Mouse (Mus musculus) skeletal muscle tissue, postnatal 0 days (tissue): ENCODE data around the gene 2610528A11Rik. TPM values are rescaled to one million over a fixed set of nuclear protein-coding genes. Genes with fewer than 3 reads are reported as not detected.

Source experiments
- polyA plus RNA-seq: library from polyadenylated mRNA; unstranded; fragments of >200 nt; fragmentation: Nextera tagmentation; extraction: Ambion mirVana; gene quantifications from 2 replicates; pipeline ENCODE4 v1.2.1, GENCODE M21; 2015

The 2610528A11Rik gene
- polyA plus RNA-seq, result 0.60 and 0.66 TPM in 2 replicates

DNA sequence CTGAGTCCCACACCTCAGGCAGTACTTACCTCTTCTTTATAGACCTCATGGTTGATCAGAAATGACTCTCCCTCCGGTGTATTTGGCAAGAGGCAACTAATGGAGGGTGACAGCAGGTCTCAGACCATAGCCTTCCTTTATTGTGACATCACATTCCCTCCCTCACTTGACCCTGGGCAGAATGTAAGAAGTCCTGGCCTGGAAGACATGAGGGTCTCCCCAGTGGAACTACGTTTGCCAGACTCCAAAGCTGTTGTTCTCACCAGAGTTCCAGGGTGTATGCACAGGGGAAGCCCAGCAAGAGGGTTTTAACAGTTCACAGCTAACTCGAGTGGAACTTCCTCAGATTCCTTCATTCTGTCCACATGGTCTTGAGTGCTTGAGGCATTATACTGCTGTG is at the start of gene 2610528A11Rik:
2610528A11Rik (minus strand) TSS at position 101 of the 400 bp plus-strand sequence.

GRCm38 (mm10) chr14:37135127-37135593 is 21.3 kb upstream of the 2610528A11Rik start, which contains the start of gene Ghitm:
TSS of gene Ghitm (minus strand) at chr14:37135272.

DNA sequence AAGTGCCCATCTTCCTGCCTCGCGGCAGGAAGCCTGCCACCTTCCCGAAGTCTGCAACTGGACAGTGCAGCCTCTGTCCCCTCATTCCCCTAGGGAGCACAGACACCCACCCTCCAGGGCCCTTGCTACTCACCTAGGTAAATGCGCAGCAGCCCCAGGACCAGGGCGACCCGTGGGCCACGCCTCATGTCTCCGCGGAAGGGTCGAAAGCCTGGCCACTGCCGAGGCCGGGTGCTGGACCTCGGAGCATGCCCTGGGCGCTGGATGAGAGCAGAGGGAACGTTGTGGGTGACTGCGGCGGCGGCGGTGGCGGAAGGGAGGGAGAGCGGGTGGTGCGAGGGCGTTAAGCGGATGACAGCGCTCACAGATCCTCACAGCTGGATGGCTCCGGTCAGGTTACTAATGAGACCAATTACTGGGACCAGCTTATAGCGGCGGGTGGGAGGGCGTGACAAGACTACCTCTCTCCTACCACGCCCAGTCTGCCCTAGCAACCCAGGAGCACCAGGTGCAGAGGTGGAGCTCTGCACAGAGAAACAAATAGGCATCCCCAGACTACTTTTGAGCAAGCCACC is 15.8 kb downstream of the 2610528A11Rik start, which contains the start of gene Cdhr1:
Cdhr1 (minus strand) TSS at position 392 of the 575 bp plus-strand sequence.

GRCm38 (mm10) chr14:37067629-37068028 is 46.2 kb downstream of the 2610528A11Rik start, which contains the start of gene Lrit2:
TSS of gene Lrit2 (plus strand) at chr14:37067929.

Other genes with a start within 250 kb of the 2610528A11Rik start
- gene Ccser2, start 145.2 kb downstream of the 2610528A11Rik start, polyA plus RNA-seq, result 38.9 and 42.0 TPM in 2 replicates
- gene Rgr, start 65.1 kb downstream of the 2610528A11Rik start, polyA plus RNA-seq, result 1.2 and 2.1 TPM in 2 replicates
- gene Lrit1, start 59.2 kb downstream of the 2610528A11Rik start, polyA plus RNA-seq, result not detected in 2 replicates
- gene Lrit2, start 46.1 kb downstream of the 2610528A11Rik start, polyA plus RNA-seq, result not detected in 2 replicates
- 0.05 TPM in 1 of 2 replicates, not detected in the other for gene Cdhr1, start 15.7 kb downstream of the 2610528A11Rik start, polyA plus RNA-seq
- 266 and 287 TPM in 2 replicates for gene Ghitm, start 21.2 kb upstream of the 2610528A11Rik start, polyA plus RNA-seq